22 mouse cellular contexts compared by ENCODE assay signal in the genomic region with DNA sequence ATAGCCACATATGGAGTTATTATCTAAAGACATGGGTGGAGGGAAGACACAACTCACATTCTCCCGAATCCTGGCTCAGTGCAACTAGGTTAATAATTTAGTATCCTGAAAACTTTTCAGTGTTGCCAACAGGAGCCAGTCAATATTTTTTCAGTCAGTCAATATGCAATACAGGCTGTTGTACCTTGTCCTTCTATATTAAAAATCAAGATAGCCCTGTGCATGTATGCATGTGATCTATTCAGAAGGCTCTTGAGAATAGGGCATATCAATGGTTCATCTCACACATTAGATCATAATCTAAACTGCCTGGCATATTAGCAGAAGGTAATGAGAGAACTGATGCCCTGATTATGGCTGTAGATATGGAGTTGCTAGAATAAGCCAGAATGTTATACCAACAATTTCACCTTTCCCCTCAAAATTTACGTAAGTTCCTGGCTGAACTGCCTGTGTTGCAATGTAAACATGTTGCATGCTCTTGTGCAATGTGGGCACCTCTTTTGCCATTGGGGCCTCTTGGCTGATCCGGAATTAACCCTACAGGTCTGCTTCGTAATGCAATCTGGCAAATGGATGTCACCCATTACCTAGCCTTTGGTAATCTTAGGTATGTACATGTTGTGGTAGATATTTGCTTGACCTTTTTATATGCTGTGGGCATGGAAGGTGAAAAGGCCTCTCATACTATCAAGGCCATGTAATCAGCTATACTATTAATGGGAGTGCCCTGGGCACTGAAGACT. TPM values are rescaled to one million over a fixed set of nuclear protein-coding genes. Genes with fewer than 3 reads are reported as not detected.
DNase-seq lines count a peak whose midpoint lies in the region; ATAC-seq and TF ChIP-seq lines count a peak whose summit lies in the region.
"Not testable (repeated sequence)": the region's sequence is repeated elsewhere in the genome, so short reads cannot be mapped to it uniquely, and the experiment has no call there.
"Had no signal": no experiment of that assay in that cellular context is flagged by ENCODE, and none has a peak within 500 bp of the region (broad histone marks: within the 10 kb centered on the region; RNA-seq: fewer than 3 reads in every experiment).

No protein-coding gene starts in this region.

- not testable (repeated sequence) for H3K4me1 ChIP-seq in liver, adult 2 months (ENCODE audit: control insufficient read depth, insufficient read depth, low read length); liver, embryonic 13.5 days (replicated peaks); liver, embryonic 15.5 days (replicated peaks); liver, postnatal 0 days (ENCODE audit: insufficient read depth)

- not testable (repeated sequence) for H3K4me3 ChIP-seq in liver, adult 2 months (ENCODE audit: insufficient read depth, low read depth, low read length); liver, embryonic 13.5 days (replicated peaks); liver, embryonic 15.5 days (replicated peaks); liver, postnatal 0 days (ENCODE audit: low read depth, low read length)

- WGBS in liver, adult 2 months, result 24% methylated on average over 4 of the region's 4 CpGs
- WGBS in liver, embryonic 13.5 days (ENCODE audit: insufficient replicate concordance), result 50% methylated on average over 3 of the region's 4 CpGs
- 39% methylated on average over 4 of the region's 4 CpGs for WGBS in liver, embryonic 15.5 days (ENCODE audit: insufficient replicate concordance)
- 50% methylated on average over 3 of the region's 4 CpGs for whole genome bisulfite sequencing in liver, postnatal 0 days (ENCODE audit: insufficient replicate concordance)

- H3K9me3 ChIP-seq in liver, embryonic 13.5 days (replicated peaks); liver, embryonic 15.5 days (replicated peaks); liver, postnatal 0 days (ENCODE audit: low read length): not testable (repeated sequence)

- 0 out of 2 replicates have a peak, but pooled peaks have one; percentile 26 for ATAC-seq in liver, embryonic 13.5 days (ENCODE audit: low read depth)
- ATAC-seq in liver, embryonic 15.5 days (ENCODE audit: insufficient read depth), result peak; percentile 66
- ATAC-seq in liver, postnatal 0 days, result peak; percentile 92
- ATAC-seq in megakaryocyte progenitor cell, adult 5-6 weeks (replicated peaks; ENCODE audit: poor library complexity), result peak; percentile 57

- TF ChIP-seq EP300 in liver, postnatal 0 days (IDR thresholded peaks at IDR 0.05; ENCODE audit: low read depth), result peak; percentile 77

- not testable (repeated sequence) for H3K27me3 ChIP-seq in liver, adult 2 months (ENCODE audit: control insufficient read depth, insufficient read depth, low read length); liver, embryonic 13.5 days; liver, embryonic 15.5 days; liver, postnatal 0 days (ENCODE audit: insufficient read depth, low read length)

- not testable (repeated sequence) for H3K9ac ChIP-seq in liver, adult 2 months (ENCODE audit: low read depth, low read length); liver, embryonic 13.5 days; liver, embryonic 15.5 days; liver, postnatal 0 days (replicated peaks)

- not testable (repeated sequence) for H3K36me3 ChIP-seq in liver, adult 2 months (ENCODE audit: control insufficient read depth, insufficient read depth, low read length); liver, embryonic 13.5 days; liver, embryonic 15.5 days (replicated peaks); liver, postnatal 0 days (replicated peaks; ENCODE audit: insufficient read depth, low read length)

- DNase-seq in adipocyte (ENCODE audit: low spot score), result peak; percentile 2
- DNase-seq in gonadal fat pad, adult 2 months (ENCODE audit: low read depth), result peak; percentile 70
- DNase-seq in liver, adult 2 months (ENCODE audit: extremely low read depth, low read depth, low spot score), result peak; percentile 91
- DNase-seq in liver, embryonic 13.5 days, result not testable (repeated sequence)
- DNase-seq in liver, postnatal 0 days, result peak; percentile 16

- TF ChIP-seq POLR2A in liver, adult 2 months (IDR thresholded peaks at IDR 0.05; ENCODE audit: extremely low read depth, insufficient read depth, low read length), result not testable (repeated sequence)

- not testable (repeated sequence) for H3K27ac ChIP-seq in liver, adult 2 months (replicated peaks; ENCODE audit: insufficient read depth, low read depth, low read length); liver, embryonic 13.5 days; liver, embryonic 15.5 days (replicated peaks)
- H3K27ac ChIP-seq in liver, postnatal 0 days (ENCODE audit: low read depth), result peak overlapping the region; percentile 85

- H3K79me2 ChIP-seq in liver, adult 2 months (ENCODE audit: control insufficient read depth, insufficient read depth, low read length), result not testable (repeated sequence)

- TF ChIP-seq CTCF in liver, adult 2 months (IDR thresholded peaks at IDR 0.05; ENCODE audit: low read depth, low read length); liver, postnatal 0 days (IDR thresholded peaks at IDR 0.05; ENCODE audit: low read depth): not testable (repeated sequence)

- H3K4me2 ChIP-seq in liver, embryonic 13.5 days; liver, embryonic 15.5 days; liver, postnatal 0 days (ENCODE audit: low read depth, low read length): not testable (repeated sequence)

RNA-seq across cellular contexts. Expression of a gene that starts 6.2 kb away (rescaled TPM):
- polyA plus RNA-seq in gonadal fat pad, adult 2 months (2012; rRNA removed), result 0.10 TPM in 1 of 2 replicates, not detected in the other
- 88.4 and 307 TPM in 2 replicates for total RNA-seq in liver, adult 2 months (2014; rRNA removed)
- polyA plus RNA-seq in liver, adult 2 months (2012; rRNA removed), result 102 and 105 TPM in 2 replicates
- 0.15 TPM in 1 of 2 replicates, not detected in the other for polyA plus RNA-seq in liver, embryonic 13.5 days (2015; fragmentation: Nextera tagmentation; extraction: Ambion mirVana)
- 0.20 and 0.24 TPM in 2 replicates for polyA plus RNA-seq in liver, embryonic 15.5 days (2015; fragmentation: Nextera tagmentation; extraction: Ambion mirVana)
- 1.7 TPM in 2 replicates for polyA plus RNA-seq in liver, postnatal 0 days (2015; fragmentation: Nextera tagmentation; extraction: Ambion mirVana)
- total RNA-seq in megakaryocyte progenitor cell, adult 5-6 weeks (2015), result not detected in 2 replicates
- not detected in 2 replicates for total RNA-seq in megakaryocyte progenitor cell, adult 5-6 weeks (2017)
- total RNA-seq: common myeloid progenitor, adult 5-6 weeks; forebrain, postnatal 0 days; G1E had no signal
- polyA plus RNA-seq: activated CD4-positive, CD25-positive, alpha-beta regulatory T cell, adult 4 months; adrenal gland, adult 2 months; brain, embryonic 14.5 days; CD4-positive, CD25-positive, alpha-beta regulatory T cell, adult 4 months; embryonic facial prominence, embryonic 11.5 days; embryonic facial prominence, embryonic 13.5 days; embryonic facial prominence, embryonic 15.5 days; erythroblast, embryonic 14.5 days; forebrain, embryonic 11.5 days; forebrain, embryonic 13.5 days; forebrain, embryonic 15.5 days; forebrain, postnatal 0 days; G1E; Patski had no signal

Comparison
In these comparisons a context has a peak if more than half of its experiments do, and no peak if none do; other contexts are left out.
1. RNA of a gene that starts 6.2 kb away (polyA plus RNA-seq): 102 to 105 TPM in liver, adult 2 months; 1.7 TPM in liver, postnatal 0 days, 0.20 to 0.24 TPM in liver, embryonic 15.5 days, 0.15 TPM in liver, embryonic 13.5 days and 0.10 TPM in gonadal fat pad, adult 2 months; every median in the first group is over 10 times any median in the second.
2. ATAC-seq: peak in every context shown above with its lines; median percentile 92 in liver, postnatal 0 days; 66 in liver, embryonic 15.5 days; 57 in megakaryocyte progenitor cell, adult 5-6 weeks; 26 in liver, embryonic 13.5 days.